Mouse (Mus musculus): Measurements from ENCODE around the gene Mrgprh.
A peak's percentile ranks its signal among the peaks of the same experiment; 100 is the strongest.

Mrgprh gene

DNA sequence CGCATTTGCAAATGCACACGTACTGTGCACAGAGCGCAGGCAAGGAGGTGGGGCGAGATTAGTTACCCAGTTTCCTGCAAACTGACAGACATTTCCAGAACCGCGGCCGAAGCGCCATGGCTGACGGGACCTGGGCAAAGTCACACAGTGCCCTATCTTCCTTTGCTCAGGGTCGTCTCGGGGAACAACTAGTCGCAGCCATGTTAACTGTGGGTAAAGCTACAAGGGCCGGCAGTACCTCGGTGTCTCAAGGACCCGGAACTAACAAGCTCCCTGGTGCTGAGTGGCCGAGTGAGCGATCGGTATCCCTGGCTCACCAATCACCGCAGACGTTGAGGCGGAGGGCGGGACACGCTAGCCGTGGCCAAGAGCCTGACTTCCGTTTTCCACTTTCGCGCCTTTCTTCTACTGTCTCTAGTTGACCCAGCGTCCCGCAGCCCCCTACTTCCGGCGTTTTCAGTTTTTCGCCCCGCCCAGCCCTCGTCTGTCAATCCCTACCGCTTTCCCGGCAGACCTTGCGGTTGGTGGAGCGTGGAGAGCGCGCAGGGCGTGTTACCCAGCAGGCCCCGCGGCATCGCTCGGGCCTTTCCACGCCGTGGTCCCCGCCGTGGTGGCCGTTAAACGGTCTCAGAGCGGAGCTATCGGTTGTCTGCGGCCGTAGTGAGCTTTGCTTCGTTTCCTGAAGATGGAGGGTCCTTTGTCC, 40.2 kb downstream of the Mrgprh start, which contains the start of gene Mrpl18:
TSS of gene Mrpl18 (minus strand) at position 465 of the 703 bp plus-strand sequence.
- peak; percentile 100 for DNase-seq (ENCODE audit: extremely low read depth, insufficient read length, low spot score)

DNA sequence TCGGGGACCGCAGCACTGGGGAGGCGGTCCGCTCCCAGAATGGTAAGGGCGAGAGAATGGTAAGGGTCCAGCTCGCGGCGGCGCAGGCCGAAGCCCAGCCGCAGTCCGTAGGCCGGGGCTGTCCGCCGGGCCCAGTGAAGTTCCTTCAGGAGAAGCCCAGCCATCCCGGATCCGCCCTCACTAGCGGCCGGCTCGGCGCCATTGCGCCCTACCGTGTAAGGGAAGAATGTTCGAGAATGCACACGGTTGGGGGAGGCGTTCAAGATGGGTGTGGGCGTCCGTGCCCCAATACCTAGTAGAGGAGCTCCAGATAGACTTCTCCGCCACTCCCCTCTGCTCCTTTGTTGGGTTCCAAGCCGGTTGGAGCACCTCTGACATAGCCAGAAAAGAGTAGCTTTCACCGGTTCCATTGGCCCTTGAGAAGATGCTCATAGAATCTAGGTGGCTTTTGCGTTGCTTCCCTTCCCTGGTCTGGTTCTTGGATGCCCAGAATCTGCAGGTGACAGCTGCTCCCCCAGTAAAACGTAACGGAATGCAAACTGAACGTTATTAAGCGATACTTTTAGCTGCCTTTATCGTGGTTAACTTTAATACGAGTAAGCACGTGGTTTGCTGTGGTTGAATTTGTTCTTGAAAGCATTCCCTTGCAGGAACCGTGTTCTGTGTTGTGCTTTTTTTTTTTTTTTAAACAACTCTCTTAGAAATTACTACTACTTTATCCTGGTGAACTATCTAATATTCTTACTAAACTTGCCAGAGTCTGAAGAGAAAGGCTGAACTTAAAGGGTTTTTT, 41.0 kb downstream of the Mrgprh start:
- DNase-seq (ENCODE audit: extremely low read depth, insufficient read length, low spot score): no peak

DNA sequence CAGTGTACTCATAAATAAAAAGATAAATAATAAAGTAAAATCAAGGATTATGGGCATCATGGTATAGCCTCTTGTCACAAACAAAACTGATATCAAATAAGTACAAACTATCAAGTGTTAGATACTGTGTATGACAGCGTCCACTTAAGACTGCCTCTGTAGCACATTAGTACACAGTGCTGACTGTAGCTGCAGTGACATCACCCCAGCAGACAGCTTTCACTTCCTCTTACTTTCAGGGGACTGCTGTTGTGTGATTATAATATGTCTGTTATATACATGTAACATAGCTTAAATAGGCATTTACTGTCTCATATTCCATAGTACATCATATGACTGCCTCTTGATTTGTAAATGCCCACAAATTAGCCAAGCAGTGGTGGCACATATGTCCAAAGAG, 45.2 kb downstream of the Mrgprh start:
- DNase-seq (ENCODE audit: extremely low read depth, insufficient read length, low spot score): no peak

DNA sequence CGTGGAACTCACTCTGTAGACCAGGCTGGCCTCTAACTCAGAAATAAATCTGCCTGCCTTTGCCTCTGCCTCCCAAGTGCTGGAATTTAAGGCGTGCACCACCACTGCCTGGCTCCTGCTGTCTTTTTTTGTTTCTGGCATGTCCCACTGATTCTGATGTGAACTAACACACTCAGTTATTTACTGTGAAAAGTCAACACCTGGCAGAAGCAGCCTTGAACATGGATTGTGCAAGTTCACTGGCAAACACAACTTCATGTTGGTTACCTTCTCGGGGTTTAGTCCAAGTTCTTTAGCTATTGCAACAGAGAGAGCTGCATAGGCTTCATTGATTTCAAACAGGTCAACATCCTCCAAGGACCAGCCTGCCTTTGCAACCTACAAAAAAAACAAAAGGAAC, 49.2 kb downstream of the Mrgprh start:
- DNase-seq (ENCODE audit: extremely low read depth, insufficient read length, low spot score): no peak

- DNase-seq (ENCODE audit: extremely low read depth, insufficient read length, low spot score): no peak
These were observed 49.9 kb downstream of the Mrgprh start for GRCm38 (mm10) chr17:12925703-12926180.
